Mouse (Mus musculus) limb, embryonic 15.5 days (tissue): Measurements from ENCODE around the gene Aup1. TPM values are rescaled to one million over a fixed set of nuclear protein-coding genes. Genes with fewer than 3 reads are reported as not detected.
A peak's percentile ranks its signal among the peaks of the same experiment; 100 is the strongest.

Source experiments
- ATAC-seq: fragments of 200-750 bp; cut with Nextera tagmentation; 2 replicates; pipeline ENCODE4 v1.8.0; 2017; ENCODE audit warnings: low read depth, moderate TSS enrichment; ENCODE audit not compliant: insufficient number of reproducible peaks, low FRiP score, low TSS enrichment
- H3K27ac ChIP-seq: fragments of 300-500 bp; sonication (generic); 2 replicates; pipeline ENCODE4 v1.5.1; 2015; ENCODE audit warnings: moderate library complexity, mild to moderate bottlenecking, inconsistent platforms
- H3K27me3 ChIP-seq: fragments of 300-500 bp; sonication (generic); 2 replicates; pipeline ENCODE4 v1.6.1; 2015; ENCODE audit warnings: inconsistent platforms
- H3K36me3 ChIP-seq: fragments of 300-500 bp; sonication (generic); 2 replicates; pipeline ENCODE4 v1.6.1; 2015; ENCODE audit warnings: inconsistent platforms
- H3K4me1 ChIP-seq: fragments of 300-500 bp; sonication (generic); 2 replicates; pipeline ENCODE4 v1.6.1; 2015; ENCODE audit warnings: inconsistent platforms
- H3K4me2 ChIP-seq: fragments of 300-500 bp; sonication (generic); 2 replicates; pipeline ENCODE4 v1.6.1; 2015; ENCODE audit warnings: mild to moderate bottlenecking, inconsistent platforms
- H3K4me3 ChIP-seq: fragments of 300-500 bp; sonication (generic); 2 replicates; pipeline ENCODE4 v1.5.1; 2015; ENCODE audit warnings: mild to moderate bottlenecking, inconsistent platforms
- H3K9ac ChIP-seq: fragments of 300-500 bp; sonication (generic); 2 replicates; pipeline ENCODE4 v1.6.1; 2015; ENCODE audit warnings: inconsistent platforms
- H3K9me3 ChIP-seq: fragments of 300-500 bp; sonication (generic); 2 replicates; pipeline ENCODE4 v1.6.1; 2016; ENCODE audit warnings: inconsistent platforms
- WGBS: fragments of 180-500 bp; shearing (Covaris S2); methylation state at CpG from one replicate; pipeline ENCODE4 v1.1.7; 2015; 5-methylcytosine and 5-hydroxymethylcytosine counted together
- polyA plus RNA-seq: library from polyadenylated mRNA; unstranded; fragments of >200 nt; fragmentation: Nextera tagmentation; extraction: Ambion mirVana; gene quantifications from 2 replicates; pipeline ENCODE4 v1.2.1, GENCODE M21; 2015

The Aup1 gene
- polyA plus RNA-seq, 1 experiment from 2014 or later, result 181 TPM

- peak overlapping the region; percentile 7; the same call in 1 of the 2 replicates for H3K4me3 ChIP-seq
- peak; percentile 42 for ATAC-seq
- WGBS, result under 1% methylated on average over 23 of the region's 24 CpGs
- no peak overlapping the region for H3K27ac ChIP-seq
- H3K4me2 ChIP-seq, result 0 out of 2 replicates have a peak overlapping the region, but pooled peaks have one; percentile 0
- no peaks in the 10 kb centered on the region for H3K36me3 ChIP-seq
- no peak overlapping the region for H3K9ac ChIP-seq
- peaks cover 99% of the 10 kb centered on the region for H3K27me3 ChIP-seq
- H3K4me1 ChIP-seq, result peaks cover 32% of the 10 kb centered on the region
- no peaks in the 10 kb centered on the region for H3K9me3 ChIP-seq
Observed at GRCm38 (mm10) chr6:83071220-83071619, 16.9 kb downstream of the Aup1 start.

DNA sequence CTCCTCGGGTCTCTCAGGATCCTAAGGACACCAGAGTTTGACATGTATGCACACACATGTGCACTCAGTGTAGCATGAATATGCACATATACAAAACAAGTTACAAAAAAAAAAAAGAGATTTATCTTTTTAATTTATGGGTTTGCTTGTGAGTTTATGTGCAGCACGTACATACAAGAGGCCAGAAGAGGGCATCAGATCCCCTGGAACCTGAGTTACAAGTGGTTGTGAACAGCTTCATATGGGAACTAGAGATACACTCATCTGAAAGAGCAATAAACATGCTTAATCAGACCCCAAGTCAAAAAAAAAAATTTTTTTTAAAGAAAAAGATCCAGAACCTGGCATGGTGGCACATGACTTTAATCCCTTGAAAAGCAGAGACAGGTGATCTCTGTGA is 20.7 kb downstream of the Aup1 start:
- Histone ChIP-seq H3K27ac (no peak overlapping the region), H3K36me3 (peaks cover 5% of the 10 kb centered on the region; the same call in 1 of the 2 replicates), H3K4me1 (peaks cover 32% of the 10 kb centered on the region), H3K4me3 (no peak overlapping the region), H3K9ac (no peak overlapping the region), H3K4me2 (no peak overlapping the region), H3K27me3 (peaks cover 65% of the 10 kb centered on the region), H3K9me3 (no peaks in the 10 kb centered on the region)
- no peak for ATAC-seq
- 26% methylated on average over 2 of the region's 2 CpGs for WGBS

DNA sequence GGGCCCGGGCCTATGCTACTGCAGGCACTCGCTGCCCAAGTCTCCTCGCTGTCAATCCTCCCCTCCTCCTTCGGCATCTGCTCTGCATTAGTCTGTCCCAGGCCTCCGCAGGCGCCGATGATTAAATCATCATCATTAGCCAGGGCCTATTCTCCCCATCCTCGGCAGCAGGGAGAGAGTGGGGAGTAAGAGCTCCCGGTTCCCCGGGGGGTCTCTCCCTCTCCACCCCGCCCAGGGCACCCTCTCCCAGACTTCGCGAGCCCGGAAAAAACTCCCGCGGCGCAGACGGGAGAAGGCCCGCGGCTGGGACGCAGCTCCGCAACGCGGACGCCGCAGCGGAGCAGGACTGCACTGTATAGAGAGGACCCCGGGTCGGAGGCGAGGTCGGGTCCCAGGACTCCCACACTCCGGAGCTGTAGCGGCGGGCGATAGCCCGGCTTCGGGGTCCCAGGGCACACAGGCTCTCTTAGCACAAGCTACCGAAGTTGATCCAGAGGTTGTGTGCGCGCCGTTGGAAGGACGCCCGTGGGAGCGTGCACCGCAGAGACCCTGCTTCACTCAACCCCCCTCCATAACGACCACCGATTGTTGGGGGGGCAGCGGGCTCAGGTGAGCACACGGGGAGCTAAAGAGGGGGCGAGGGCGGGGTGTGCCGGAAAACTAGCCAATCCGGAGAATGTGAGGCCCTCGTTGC is 23.5 kb downstream of the Aup1 start, which contains the start of gene Pcgf1:
Pcgf1 (plus strand) TSS at position 240 of the 694 bp plus-strand sequence.
- peak; percentile 50 for ATAC-seq

DNA sequence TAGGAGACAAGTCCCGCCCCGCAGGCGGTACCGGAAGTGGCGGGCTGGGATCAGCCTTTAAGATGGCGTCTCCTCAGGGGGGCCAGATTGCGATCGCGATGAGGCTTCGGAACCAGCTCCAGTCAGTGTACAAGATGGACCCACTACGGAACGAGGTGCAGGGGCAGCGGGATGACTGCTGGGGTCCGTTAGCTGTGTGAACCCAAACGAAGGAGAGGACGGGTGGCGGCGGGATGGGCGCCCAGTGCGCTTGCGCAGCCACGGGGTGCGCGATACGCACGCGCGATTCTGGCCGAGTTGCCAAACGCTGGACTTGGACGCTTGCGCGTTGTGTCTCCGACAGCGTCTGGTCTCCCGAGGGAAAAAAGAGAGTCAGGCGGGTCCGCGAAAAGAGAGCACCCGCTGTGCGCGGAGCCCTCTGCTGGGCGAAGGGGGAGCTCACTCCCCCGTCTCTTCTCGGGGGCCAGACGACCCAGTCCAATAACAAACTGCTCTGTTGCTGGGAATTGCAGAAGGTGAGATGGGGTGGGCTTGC is 24.1 kb downstream of the Aup1 start:
- H3K9ac ChIP-seq, result peak overlapping the region; percentile 71
- H3K4me3 ChIP-seq, result peak overlapping the region; percentile 74
- peaks cover 28% of the 10 kb centered on the region for H3K36me3 ChIP-seq
- no peaks in the 10 kb centered on the region for H3K9me3 ChIP-seq
- peak overlapping the region; percentile 96 for H3K4me2 ChIP-seq
- ATAC-seq, result peak; percentile 90
- peak overlapping the region; percentile 92 for H3K27ac ChIP-seq
- peaks cover 42% of the 10 kb centered on the region for H3K27me3 ChIP-seq
- peaks cover 16% of the 10 kb centered on the region for H3K4me1 ChIP-seq
- WGBS, result under 1% methylated on average over 46 of the region's 46 CpGs

More for the DNA sequence above, 23.5 kb downstream of the Aup1 start, which contains the start of gene Pcgf1:
- H3K27ac ChIP-seq, result peak within 1 kb of the TSS; percentile 92
- peak within 1 kb of the TSS; percentile 71 for H3K9ac ChIP-seq
- H3K4me3 ChIP-seq, result peak within 1 kb of the TSS; percentile 74
- H3K36me3 ChIP-seq, result peaks cover 28% of the 10 kb centered on the region
- H3K9me3 ChIP-seq, result no peaks in the 10 kb centered on the region
- peaks cover 16% of the 10 kb centered on the region for H3K4me1 ChIP-seq
- peaks cover 43% of the 10 kb centered on the region for H3K27me3 ChIP-seq
- under 1% methylated on average over 54 of the region's 54 CpGs for WGBS
- peak within 1 kb of the TSS; percentile 96 for H3K4me2 ChIP-seq

- H3K27me3 ChIP-seq, result peaks cover 42% of the 10 kb centered on the region
- H3K27ac ChIP-seq, result no peak overlapping the region
- no peak overlapping the region for H3K4me2 ChIP-seq
- H3K4me1 ChIP-seq, result peaks cover 23% of the 10 kb centered on the region
- peaks cover 28% of the 10 kb centered on the region for H3K36me3 ChIP-seq
- no peak for ATAC-seq
- 93% methylated on average over 5 of the region's 5 CpGs for WGBS
- H3K9ac ChIP-seq, result no peak overlapping the region
- no peaks in the 10 kb centered on the region for H3K9me3 ChIP-seq
- no peak overlapping the region for H3K4me3 ChIP-seq
Observed at GRCm38 (mm10) chr6:83080210-83080609, 25.9 kb downstream of the Aup1 start.

- Histone ChIP-seq H3K4me3 (no peak overlapping the region), H3K9me3 (no peaks in the 10 kb centered on the region), H3K4me1 (peaks cover 41% of the 10 kb centered on the region), H3K9ac (0 out of 2 replicates have a peak overlapping the region, but pooled peaks have one; percentile 4), H3K27ac (no peak overlapping the region), H3K27me3 (peaks cover 58% of the 10 kb centered on the region), H3K4me2 (no peak overlapping the region), H3K36me3 (peaks cover 28% of the 10 kb centered on the region)
- 26% methylated on average over 5 of the region's 5 CpGs for WGBS
- no peak for ATAC-seq
Observed at GRCm38 (mm10) chr6:83083497-83083896, 29.2 kb downstream of the Aup1 start.

DNA sequence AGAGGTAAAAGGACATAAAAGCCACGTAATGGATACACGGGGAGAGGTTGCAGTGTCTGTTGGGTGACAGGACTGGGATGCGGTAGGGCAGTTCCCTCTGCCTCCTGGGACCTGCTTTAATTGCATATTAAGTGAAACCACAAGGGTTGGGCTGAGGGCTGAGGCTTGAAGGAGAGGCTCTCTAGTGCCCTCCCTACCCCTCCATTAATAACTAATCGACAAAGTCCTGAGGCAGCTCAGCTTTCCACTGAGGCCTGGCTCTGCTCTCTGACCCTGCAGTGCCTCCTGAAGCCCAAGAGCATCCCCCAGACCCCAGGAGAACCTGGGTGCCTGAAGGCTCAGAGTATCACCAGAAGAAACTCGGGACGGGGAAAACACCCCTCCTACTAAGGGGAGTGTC is 30.2 kb downstream of the Aup1 start:
- Histone ChIP-seq H3K36me3 (peaks cover 28% of the 10 kb centered on the region), H3K27me3 (peaks cover 65% of the 10 kb centered on the region), H3K9ac (no peak overlapping the region), H3K9me3 (no peaks in the 10 kb centered on the region), H3K4me1 (peaks cover 33% of the 10 kb centered on the region), H3K4me3 (no peak overlapping the region), H3K27ac (no peak overlapping the region), H3K4me2 (no peak overlapping the region)
- ATAC-seq, result no peak
- WGBS, result 6% methylated on average over 6 of the region's 6 CpGs

DNA sequence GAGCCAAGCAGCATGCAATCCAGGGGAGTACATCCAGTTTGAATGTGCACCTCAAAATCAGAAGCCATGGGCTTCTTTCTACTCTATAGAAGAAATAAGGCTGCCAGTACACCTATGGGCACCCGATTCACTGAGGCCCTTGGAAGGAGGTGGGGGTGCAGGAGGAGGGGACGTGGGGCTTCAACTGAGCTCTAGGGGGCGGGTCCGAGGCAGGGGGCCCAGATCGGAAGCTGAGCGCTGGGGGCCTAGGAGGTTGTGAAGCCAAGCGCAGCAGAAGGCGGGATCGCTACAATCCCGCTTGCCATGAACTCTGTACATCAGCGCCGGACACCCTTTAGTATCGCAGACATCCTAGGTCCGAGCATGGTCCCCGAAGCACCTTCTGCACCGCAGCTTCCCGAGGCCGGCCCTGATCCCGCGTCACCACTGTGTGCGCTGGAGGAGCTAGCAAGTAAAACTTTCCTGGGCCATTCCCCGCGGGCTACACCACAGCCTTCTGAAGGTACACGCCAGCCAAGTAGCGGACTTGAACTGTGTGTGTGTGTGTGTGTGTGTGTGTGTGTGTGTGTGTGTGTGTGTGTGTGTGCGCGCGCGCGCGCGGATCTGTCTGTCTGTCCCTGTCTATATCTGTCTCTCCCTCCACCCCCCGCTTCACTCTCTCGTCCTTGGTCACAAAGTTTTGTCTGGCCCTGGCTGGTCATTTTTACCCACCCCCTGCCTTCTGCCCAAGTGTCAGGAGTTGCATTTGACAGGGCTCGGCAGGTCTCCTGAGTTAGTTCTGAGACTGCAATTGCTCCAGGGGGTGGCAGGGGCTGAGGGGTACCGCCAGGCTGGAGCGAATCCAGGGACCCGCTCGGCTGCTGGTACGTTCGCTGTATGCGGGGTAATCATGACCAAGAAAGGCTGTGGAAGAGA is 32.1 kb downstream of the Aup1 start, which contains the start of gene Lbx2:
Lbx2 (plus strand) TSS at position 247 of the 915 bp plus-strand sequence.
- no peaks in the 10 kb centered on the region for H3K9me3 ChIP-seq
- WGBS, result 3% methylated on average over 40 of the region's 42 CpGs
- H3K36me3 ChIP-seq, result peaks cover 11% of the 10 kb centered on the region
- peaks cover 32% of the 10 kb centered on the region for H3K4me1 ChIP-seq
- peak within 1 kb of the TSS; percentile 24 for H3K4me3 ChIP-seq
- no peak within 1 kb of the TSS for H3K27ac ChIP-seq
- peaks cover 82% of the 10 kb centered on the region for H3K27me3 ChIP-seq
- no peak for ATAC-seq
- no peak within 1 kb of the TSS for H3K9ac ChIP-seq
- peak within 1 kb of the TSS; percentile 47 for H3K4me2 ChIP-seq

- 3% methylated on average over 47 of the region's 47 CpGs for WGBS
- peak overlapping the region; percentile 24 for H3K4me3 ChIP-seq
- H3K36me3 ChIP-seq, result 0 out of 2 replicates have a peak, but pooled peaks cover 2% of the 10 kb centered on the region
- no peak overlapping the region for H3K27ac ChIP-seq
- no peaks in the 10 kb centered on the region for H3K9me3 ChIP-seq
- peaks cover 32% of the 10 kb centered on the region for H3K4me1 ChIP-seq
- H3K4me2 ChIP-seq, result peak overlapping the region; percentile 39
- peaks cover 81% of the 10 kb centered on the region for H3K27me3 ChIP-seq
- ATAC-seq, result no peak
- H3K9ac ChIP-seq, result 0 out of 2 replicates have a peak overlapping the region, but pooled peaks have one; percentile 11
Observed at GRCm38 (mm10) chr6:83087205-83087925, 33.0 kb downstream of the Aup1 start.

DNA sequence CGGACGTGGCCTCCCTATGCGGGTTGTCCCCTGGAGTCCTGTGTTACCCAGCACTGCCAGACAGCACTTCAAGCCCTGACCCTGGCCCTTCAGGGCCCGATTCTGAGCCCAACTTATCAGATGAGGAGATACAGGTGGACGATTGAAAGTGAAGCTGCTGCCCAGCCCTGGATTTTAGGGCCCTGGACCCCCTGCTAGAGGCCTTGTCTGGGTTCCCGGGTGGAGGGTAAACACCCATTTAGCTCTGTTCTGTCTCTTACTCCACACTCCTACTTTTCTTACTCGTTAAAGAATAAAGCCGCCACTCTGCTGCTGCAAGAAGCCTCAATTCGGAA is 33.6 kb downstream of the Aup1 start:
- 13% methylated on average over 9 of the region's 9 CpGs for WGBS
- no peak overlapping the region for H3K9ac ChIP-seq
- no peak for ATAC-seq
- no peak overlapping the region for H3K27ac ChIP-seq
- H3K27me3 ChIP-seq, result peaks cover 81% of the 10 kb centered on the region
- H3K4me1 ChIP-seq, result peaks cover 32% of the 10 kb centered on the region
- no peaks in the 10 kb centered on the region for H3K36me3 ChIP-seq
- peak overlapping the region; percentile 24; the same call in 1 of the 2 replicates for H3K4me3 ChIP-seq
- no peaks in the 10 kb centered on the region for H3K9me3 ChIP-seq
- H3K4me2 ChIP-seq, result peak overlapping the region; percentile 39
